Mouse (Mus musculus) hindbrain, postnatal 0 days (tissue): ENCODE measurements around the gene Eml6. TPM values are rescaled to one million over a fixed set of nuclear protein-coding genes. Genes with fewer than 3 reads are reported as not detected.
A peak's percentile ranks its signal among the peaks of the same experiment; 100 is the strongest.

ENCODE experiments used
- ATAC-seq: fragments of 200-750 bp; cut with Nextera tagmentation; 2 replicates; pipeline ENCODE4 v1.8.0; 2017; ENCODE audit warnings: mild to moderate bottlenecking, moderate TSS enrichment, moderate library complexity
- DNase-seq: peaks from one replicate; pipeline ENCODE4 v3.0.0-alpha.2; 2015; ENCODE audit warnings: low spot score
- H3K27ac ChIP-seq: fragments of 300-500 bp; sonication (generic); 2 replicates; pipeline ENCODE4 v1.5.1; 2014; ENCODE audit warnings: mild to moderate bottlenecking
- H3K27me3 ChIP-seq: fragments of 300-500 bp; sonication (generic); 2 replicates; pipeline ENCODE4 v1.6.1; 2014; ENCODE audit warnings: low read length, mixed read lengths; ENCODE audit not compliant: insufficient read depth
- H3K36me3 ChIP-seq: fragments of 300-500 bp; sonication (generic); 2 replicates; pipeline ENCODE4 v1.6.1; 2014; ENCODE audit warnings: low read length, mixed read lengths; ENCODE audit not compliant: insufficient read depth
- H3K4me1 ChIP-seq: fragments of 300-500 bp; sonication (generic); 2 replicates; pipeline ENCODE4 v1.6.1; 2014; ENCODE audit warnings: antibody characterized with exemption, low read length, mixed read lengths; ENCODE audit not compliant: insufficient read depth
- H3K4me2 ChIP-seq: fragments of 300-500 bp; sonication (generic); 2 replicates; pipeline ENCODE4 v1.6.1; 2014; ENCODE audit warnings: low read depth, mild to moderate bottlenecking, low read length, moderate library complexity, mixed read lengths
- H3K4me3 ChIP-seq: fragments of 300-500 bp; sonication (generic); 2 replicates; pipeline ENCODE4 v1.5.1; 2014; ENCODE audit warnings: low read length
- H3K9ac ChIP-seq: fragments of 300-500 bp; sonication (generic); replicated peaks from 2 replicates; pipeline ENCODE4 v1.6.1; 2014; ENCODE audit warnings: mild to moderate bottlenecking, low read length, moderate library complexity, mixed read lengths
- H3K9me3 ChIP-seq: fragments of 300-500 bp; sonication (generic); 2 replicates; pipeline ENCODE4 v1.6.1; 2016; ENCODE audit warnings: low read length, mixed read lengths
- CTCF ChIP-seq: IDR thresholded peaks from 2 replicates; pipeline ENCODE4 v1.5.1; 2016; ENCODE audit warnings: antibody characterized with exemption, control low read depth, low read depth
- WGBS: fragments of 180-500 bp; shearing (Covaris S2); extraction: QIAGEN DNeasy Blood & Tissue Kit; methylation state at CpG from one replicate; pipeline ENCODE4 v1.1.7; 2014; 5-methylcytosine and 5-hydroxymethylcytosine counted together
- polyA plus RNA-seq: library from polyadenylated mRNA; unstranded; fragments of >200 nt; fragmentation: Nextera tagmentation; extraction: Ambion mirVana; gene quantifications from 2 replicates; pipeline ENCODE4 v1.2.1, GENCODE M21; 2015
- total RNA-seq: library from RNA; depleted of rRNA; stranded (reverse); fragments of >200 nt; gene quantifications from 2 replicates; pipeline ENCODE4 v1.2.3, GENCODE M21; 2014

Eml6 gene
- total and polyA plus RNA-seq, 2 experiments from 2014 or later = 4.3 to 17.9 TPM

GRCm38 (mm10) chr11:29719597-29719996 lies 306.2 kb downstream of the Eml6 start:
- Histone ChIP-seq H3K27ac (no peak overlapping the region), H3K9ac (no peak overlapping the region), H3K4me2 (no peak overlapping the region), H3K9me3 (no peaks in the 10 kb centered on the region), H3K4me1 (no peaks in the 10 kb centered on the region), H3K4me3 (no peak overlapping the region), H3K27me3 (no peaks in the 10 kb centered on the region), H3K36me3 (no peaks in the 10 kb centered on the region)
- no peak for ATAC-seq
- no peak for TF ChIP-seq CTCF
- no peak for DNase-seq
- 76% methylated on average over 1 of the region's 1 CpGs for WGBS

GRCm38 (mm10) chr11:29718541-29718940 lies 307.3 kb downstream of the Eml6 start:
- Histone ChIP-seq H3K4me1 (no peaks in the 10 kb centered on the region), H3K27ac (no peak overlapping the region), H3K36me3 (no peaks in the 10 kb centered on the region), H3K27me3 (no peaks in the 10 kb centered on the region), H3K9ac (no peak overlapping the region), H3K9me3 (no peaks in the 10 kb centered on the region), H3K4me3 (no peak overlapping the region), H3K4me2 (no peak overlapping the region)
- WGBS = 63% methylated on average over 6 of the region's 6 CpGs
- TF ChIP-seq CTCF = no peak
- DNase-seq (no peak), ATAC-seq (no peak)

GRCm38 (mm10) chr11:29715499-29715898 lies 310.3 kb downstream of the Eml6 start:
- ATAC-seq (no peak), DNase-seq (no peak)
- H3K9me3 ChIP-seq = no peaks in the 10 kb centered on the region
- H3K4me2 ChIP-seq = no peak overlapping the region
- 85% methylated on average over 3 of the region's 3 CpGs for WGBS
- H3K4me1 ChIP-seq = no peaks in the 10 kb centered on the region
- H3K27me3 ChIP-seq = no peaks in the 10 kb centered on the region
- H3K9ac ChIP-seq = no peak overlapping the region
- no peak overlapping the region for H3K27ac ChIP-seq
- peak; percentile 42 for TF ChIP-seq CTCF
- no peak overlapping the region for H3K4me3 ChIP-seq
- no peaks in the 10 kb centered on the region for H3K36me3 ChIP-seq

- 76% methylated on average over 2 of the region's 2 CpGs for WGBS
- H3K4me1 ChIP-seq = no peaks in the 10 kb centered on the region
Measured at GRCm38 (mm10) chr11:29714789-29715188, 311.0 kb downstream of the Eml6 start.

DNA sequence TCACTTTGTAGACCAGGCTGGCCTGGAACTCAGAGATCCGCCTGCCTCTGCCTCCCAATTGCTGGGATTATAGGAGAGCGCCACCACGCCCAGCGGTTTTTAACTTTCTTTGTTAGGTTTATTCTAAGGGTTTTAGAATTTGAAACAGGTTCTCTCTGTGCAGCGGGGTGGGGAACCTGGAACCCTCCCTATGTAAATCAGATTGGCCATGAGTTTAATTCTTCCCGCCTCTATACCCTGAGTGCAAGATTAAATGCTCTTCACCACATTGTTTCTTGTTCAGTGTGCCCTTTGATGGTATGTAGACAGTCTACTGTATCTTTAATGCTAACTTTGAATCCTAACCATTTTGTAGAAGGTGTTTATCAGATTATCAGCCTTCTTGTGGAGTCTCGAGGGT lies 311.7 kb downstream of the Eml6 start:
- DNase-seq (no peak), ATAC-seq (no peak)
- Histone ChIP-seq H3K36me3 (no peaks in the 10 kb centered on the region), H3K9me3 (no peaks in the 10 kb centered on the region), H3K4me3 (no peak overlapping the region), H3K27ac (no peak overlapping the region), H3K4me2 (no peak overlapping the region), H3K27me3 (no peaks in the 10 kb centered on the region), H3K4me1 (no peaks in the 10 kb centered on the region), H3K9ac (no peak overlapping the region)
- 91% methylated on average over 7 of the region's 7 CpGs for WGBS
- TF ChIP-seq CTCF = no peak

More at GRCm38 (mm10) chr11:29714789-29715188, 311.0 kb downstream of the Eml6 start:
- ATAC-seq = peak; percentile 35; the same call in 1 of the 2 replicates
- Histone ChIP-seq H3K4me3 (no peak overlapping the region), H3K27ac (no peak overlapping the region), H3K9ac (no peak overlapping the region), H3K4me2 (no peak overlapping the region), H3K36me3 (no peaks in the 10 kb centered on the region), H3K27me3 (no peaks in the 10 kb centered on the region), H3K9me3 (no peaks in the 10 kb centered on the region)
- peak; percentile 68 for DNase-seq
- peak; percentile 62 for TF ChIP-seq CTCF

DNA sequence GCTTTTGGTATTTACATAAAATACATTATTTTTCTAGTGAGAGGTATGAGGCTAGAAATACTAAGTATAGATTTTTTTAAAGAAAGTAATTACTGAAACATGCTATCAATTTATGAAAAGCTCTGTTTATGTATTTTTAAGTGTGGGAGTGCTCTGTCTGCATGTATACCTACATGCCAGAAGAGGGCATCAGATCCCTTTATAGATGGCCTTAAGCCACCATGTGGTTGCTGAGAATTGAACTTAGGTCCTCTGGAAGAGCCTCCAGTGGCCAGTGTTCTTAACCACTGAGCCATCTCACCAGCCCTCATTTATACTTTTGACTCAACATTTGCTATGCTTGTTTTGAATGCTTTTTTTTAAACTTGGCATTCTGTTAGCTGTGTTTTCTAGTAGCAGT lies 316.3 kb downstream of the Eml6 start:
- Histone ChIP-seq H3K36me3 (peaks cover 11% of the 10 kb centered on the region), H3K4me1 (no peaks in the 10 kb centered on the region), H3K4me2 (no peak overlapping the region), H3K9me3 (no peaks in the 10 kb centered on the region), H3K9ac (no peak overlapping the region), H3K4me3 (no peak overlapping the region), H3K27ac (no peak overlapping the region), H3K27me3 (no peaks in the 10 kb centered on the region)
- ATAC-seq (no peak), DNase-seq (no peak)
- peak; percentile 41 for TF ChIP-seq CTCF

GRCm38 (mm10) chr11:29706845-29707244 lies 319.0 kb downstream of the Eml6 start:
- ATAC-seq (no peak), DNase-seq (no peak)
- Histone ChIP-seq H3K9ac (no peak overlapping the region), H3K9me3 (no peaks in the 10 kb centered on the region), H3K4me3 (no peak overlapping the region), H3K36me3 (peaks cover 11% of the 10 kb centered on the region), H3K27me3 (no peaks in the 10 kb centered on the region), H3K27ac (no peak overlapping the region), H3K4me1 (0 out of 2 replicates have a peak, but pooled peaks cover 5% of the 10 kb centered on the region), H3K4me2 (no peak overlapping the region)
- 93% methylated on average over 4 of the region's 4 CpGs for WGBS
- no peak for TF ChIP-seq CTCF
